Mouse (Mus musculus): ENCODE measurements around the gene As3mt. TPM values are rescaled to one million over a fixed set of nuclear protein-coding genes. Genes with fewer than 3 reads are reported as not detected.

The As3mt gene
- polyA plus RNA-seq, 1 experiment, result 8.5 TPM

DNA sequence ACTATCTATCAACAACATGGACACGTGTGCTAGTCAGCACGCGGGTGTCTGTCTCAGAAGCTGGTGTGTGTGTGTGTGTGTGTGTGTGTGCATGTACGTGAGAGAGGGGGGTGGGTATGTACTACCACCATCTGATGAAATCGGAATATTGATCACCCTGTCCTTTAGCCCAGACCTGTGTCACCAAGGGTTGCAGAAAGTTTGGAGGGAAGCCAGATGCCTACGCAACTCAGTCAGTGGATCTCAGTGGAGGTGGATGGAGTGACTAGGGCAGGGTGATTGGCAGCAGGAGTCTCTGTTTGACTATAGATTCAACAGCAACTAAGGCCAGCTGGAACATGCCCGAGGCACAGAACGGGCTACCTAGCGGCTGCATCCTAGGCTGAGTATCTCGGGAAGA, 39.0 kb upstream of the As3mt start:
- no peak overlapping the region for H3K27ac ChIP-seq (ENCODE audit: control insufficient read depth, insufficient read depth, low read depth, low read length, poor library complexity)
- TF ChIP-seq CTCF (IDR thresholded peaks at IDR 0.05; ENCODE audit: control insufficient read depth, insufficient read depth, low read length) (no peak), POLR2A (IDR thresholded peaks at IDR 0.05; ENCODE audit: borderline replicate concordance, control insufficient read depth, low read depth, low read length) (no peak)
- no peak overlapping the region for H3K4me3 ChIP-seq (replicated peaks; ENCODE audit: control insufficient read depth, low read depth, low read length)
- H3K4me1 ChIP-seq (ENCODE audit: control insufficient read depth, insufficient read depth, low read length), result no peaks in the 10 kb centered on the region
- 84% methylated on average over 10 of the region's 10 CpGs for WGBS

- Histone ChIP-seq H3K4me1 (ENCODE audit: control insufficient read depth, insufficient read depth, low read length) (no peaks in the 10 kb centered on the region), H3K27ac (ENCODE audit: control insufficient read depth, insufficient read depth, low read depth, low read length, poor library complexity) (no peak overlapping the region), H3K4me3 (replicated peaks; ENCODE audit: control insufficient read depth, low read depth, low read length) (no peak overlapping the region)
- TF ChIP-seq CTCF (IDR thresholded peaks at IDR 0.05; ENCODE audit: control insufficient read depth, insufficient read depth, low read length) (no peak), POLR2A (IDR thresholded peaks at IDR 0.05; ENCODE audit: borderline replicate concordance, control insufficient read depth, low read depth, low read length) (no peak)
- 60% methylated on average over 5 of the region's 5 CpGs for WGBS
Observed at GRCm38 (mm10) chr19:46669802-46670201, 37.5 kb upstream of the As3mt start.

DNA sequence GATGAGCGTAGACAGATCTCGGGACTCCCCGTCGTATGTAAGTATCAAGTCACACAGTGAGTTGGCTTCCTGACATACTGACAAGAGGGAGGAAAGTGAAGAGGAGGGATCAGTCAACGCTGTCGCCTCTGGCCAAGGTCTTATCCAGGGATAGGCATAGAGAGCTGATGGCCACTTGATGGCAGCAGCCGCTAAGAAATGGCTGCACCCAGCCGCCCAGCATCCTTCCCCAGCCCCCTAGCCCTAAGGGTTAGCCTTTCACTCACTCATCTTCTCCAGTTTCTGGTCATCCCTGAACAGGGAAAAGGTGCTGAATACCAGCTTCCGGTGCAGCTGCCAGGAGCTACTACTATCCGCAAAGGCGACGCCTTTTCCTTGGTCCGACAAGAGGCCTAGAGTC, 36.6 kb upstream of the As3mt start:
- H3K27ac ChIP-seq (ENCODE audit: control insufficient read depth, insufficient read depth, low read depth, low read length, poor library complexity), result no peak overlapping the region
- no peak for TF ChIP-seq POLR2A (IDR thresholded peaks at IDR 0.05; ENCODE audit: borderline replicate concordance, control insufficient read depth, low read depth, low read length)
- peak; percentile 86 for TF ChIP-seq CTCF (IDR thresholded peaks at IDR 0.05; ENCODE audit: control insufficient read depth, insufficient read depth, low read length)
- 41% methylated on average over 13 of the region's 13 CpGs for WGBS
- H3K4me1 ChIP-seq (ENCODE audit: control insufficient read depth, insufficient read depth, low read length), result peaks cover 1% of the 10 kb centered on the region
- no peak overlapping the region for H3K4me3 ChIP-seq (replicated peaks; ENCODE audit: control insufficient read depth, low read depth, low read length)

- Histone ChIP-seq H3K4me3 (replicated peaks; ENCODE audit: control insufficient read depth, low read depth, low read length) (no peak within 1 kb of the TSS), H3K4me1 (ENCODE audit: control insufficient read depth, insufficient read depth, low read length) (peaks cover 1% of the 10 kb centered on the region), H3K27ac (ENCODE audit: control insufficient read depth, insufficient read depth, low read depth, low read length, poor library complexity) (no peak within 1 kb of the TSS)
- TF ChIP-seq CTCF (IDR thresholded peaks at IDR 0.05; ENCODE audit: control insufficient read depth, insufficient read depth, low read length), result no peak
- no peak for TF ChIP-seq POLR2A (IDR thresholded peaks at IDR 0.05; ENCODE audit: borderline replicate concordance, control insufficient read depth, low read depth, low read length)
- 63% methylated on average over 5 of the region's 5 CpGs for WGBS
Observed at GRCm38 (mm10) chr19:46672766-46673418, 34.4 kb upstream of the As3mt start, which contains the start of gene Cyp17a1. Cyp17a1 (minus strand) TSS chr19:46673172.

DNA sequence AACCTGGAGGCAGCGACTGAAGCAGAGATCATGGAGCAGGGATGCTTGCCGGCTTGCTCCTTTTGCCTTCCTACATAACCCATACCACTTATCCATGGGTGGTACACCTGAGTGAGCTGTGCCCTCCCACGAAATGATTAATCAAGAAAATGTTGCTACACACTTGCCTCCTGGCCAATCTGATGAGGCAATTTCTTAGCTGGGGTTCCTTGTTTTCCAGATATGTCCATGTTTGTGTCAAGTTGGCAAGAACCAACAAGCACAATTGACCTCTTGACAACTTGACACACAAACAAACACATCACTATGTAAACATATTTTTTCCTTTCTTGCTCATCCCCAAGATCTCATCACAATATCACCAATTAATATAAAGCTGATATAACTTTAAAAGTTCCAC, 31.6 kb upstream of the As3mt start:
- Histone ChIP-seq H3K4me3 (replicated peaks; ENCODE audit: control insufficient read depth, low read depth, low read length) (no peak overlapping the region), H3K4me1 (ENCODE audit: control insufficient read depth, insufficient read depth, low read length) (peaks cover 1% of the 10 kb centered on the region), H3K27ac (ENCODE audit: control insufficient read depth, insufficient read depth, low read depth, low read length, poor library complexity) (no peak overlapping the region)
- WGBS, result 74% methylated on average over 3 of the region's 3 CpGs
- TF ChIP-seq POLR2A (IDR thresholded peaks at IDR 0.05; ENCODE audit: borderline replicate concordance, control insufficient read depth, low read depth, low read length), result no peak
- no peak for TF ChIP-seq CTCF (IDR thresholded peaks at IDR 0.05; ENCODE audit: control insufficient read depth, insufficient read depth, low read length)

DNA sequence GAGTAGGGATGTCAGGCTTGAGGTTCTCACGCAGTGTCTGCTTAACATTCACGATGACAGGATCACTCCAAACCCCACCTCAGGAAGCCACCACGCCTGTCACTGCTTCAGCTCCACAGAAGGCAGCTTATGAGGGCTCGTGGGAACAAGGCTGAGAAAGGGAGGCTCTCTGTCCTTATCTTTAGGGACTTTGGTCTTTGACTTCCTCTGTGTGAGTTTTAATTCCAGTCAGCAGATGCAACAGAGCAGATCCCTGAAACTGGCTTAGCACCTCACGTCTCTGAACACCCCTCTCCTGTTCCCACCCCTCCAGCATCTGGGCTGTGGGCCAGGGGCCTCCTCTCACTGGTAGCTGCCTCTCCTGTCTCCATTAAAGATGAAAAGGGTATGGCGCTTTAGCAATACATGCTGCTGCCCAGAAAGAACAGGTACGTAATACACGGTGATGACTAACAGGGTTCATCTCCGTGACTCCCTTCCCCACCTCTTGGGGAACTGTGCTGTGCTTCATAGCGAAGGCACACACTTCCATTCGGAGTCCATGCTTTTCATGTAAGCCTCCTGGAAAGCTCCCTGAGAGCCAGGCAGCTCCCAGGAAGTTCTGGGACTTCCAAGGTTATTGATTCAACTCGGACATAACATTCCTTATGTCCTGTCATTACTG, 27.4 kb upstream of the As3mt start:
- TF ChIP-seq CTCF (IDR thresholded peaks at IDR 0.05; ENCODE audit: control insufficient read depth, insufficient read depth, low read length) (no peak), POLR2A (IDR thresholded peaks at IDR 0.05; ENCODE audit: borderline replicate concordance, control insufficient read depth, low read depth, low read length) (no peak)
- peaks cover 1% of the 10 kb centered on the region for H3K4me1 ChIP-seq (ENCODE audit: control insufficient read depth, insufficient read depth, low read length)
- 54% methylated on average over 12 of the region's 12 CpGs for WGBS
- H3K4me3 ChIP-seq (replicated peaks; ENCODE audit: control insufficient read depth, low read depth, low read length), result no peak overlapping the region
- H3K27ac ChIP-seq (ENCODE audit: control insufficient read depth, insufficient read depth, low read depth, low read length, poor library complexity), result no peak overlapping the region

DNA sequence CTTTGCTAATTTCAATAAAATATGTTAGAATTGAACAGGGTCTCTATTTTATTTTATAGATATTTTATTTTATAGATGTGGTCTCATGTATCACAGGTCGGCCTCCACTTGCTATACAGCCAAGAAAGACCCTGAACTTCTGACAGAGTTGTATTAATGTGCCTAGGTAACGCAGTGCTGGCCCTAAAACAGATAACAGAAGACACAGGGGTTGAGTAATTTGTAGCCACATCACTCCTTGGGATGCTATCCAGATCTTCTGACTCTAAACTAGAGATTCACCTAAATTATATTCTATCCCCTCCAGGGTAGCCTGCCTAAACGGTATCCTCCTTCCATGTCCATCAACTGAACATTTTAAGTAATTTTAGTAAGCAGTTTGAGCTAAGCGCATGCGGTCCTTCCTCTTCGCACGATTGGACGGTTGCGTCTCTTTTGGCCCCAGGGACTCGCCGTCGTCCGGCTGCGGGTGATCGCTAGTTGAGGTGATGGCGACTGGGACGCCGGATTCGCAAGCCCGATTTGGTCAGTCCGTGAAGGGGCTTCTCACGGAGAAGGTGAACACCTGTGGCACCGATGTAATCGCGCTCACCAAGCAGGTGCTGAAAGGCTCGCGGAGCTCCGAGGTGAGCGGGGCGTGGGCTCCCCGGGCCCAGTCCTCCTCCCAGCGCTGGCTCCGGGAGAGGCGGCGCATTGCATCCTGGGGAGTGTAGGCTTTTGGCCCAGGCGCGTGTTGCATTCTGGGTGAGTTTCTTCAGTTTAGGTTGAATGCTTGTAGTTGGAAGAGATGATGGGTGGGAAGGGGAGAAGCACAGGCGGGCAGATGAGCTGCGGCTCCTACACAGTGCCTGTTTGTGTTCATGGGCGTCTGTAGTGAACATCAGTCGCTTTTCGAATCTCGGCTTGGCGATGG, 17.5 kb upstream of the As3mt start, which contains the start of gene Borcs7:
Borcs7 (plus strand) TSS at position 447 of the 913 bp plus-strand sequence.
- Histone ChIP-seq H3K4me3 (replicated peaks; ENCODE audit: control insufficient read depth, low read depth, low read length) (peak within 1 kb of the TSS; percentile 99), H3K27ac (ENCODE audit: control insufficient read depth, insufficient read depth, low read depth, low read length, poor library complexity) (peak within 1 kb of the TSS; percentile 69), H3K4me1 (ENCODE audit: control insufficient read depth, insufficient read depth, low read length) (peaks cover 2% of the 10 kb centered on the region; the same call in 1 of the 2 replicates)
- 3% methylated on average over 44 of the region's 44 CpGs for WGBS
- TF ChIP-seq POLR2A (IDR thresholded peaks at IDR 0.05; ENCODE audit: borderline replicate concordance, control insufficient read depth, low read depth, low read length) (peak; percentile 67; the same call in 1 of the 2 replicates), CTCF (IDR thresholded peaks at IDR 0.05; ENCODE audit: control insufficient read depth, insufficient read depth, low read length) (no peak)

DNA sequence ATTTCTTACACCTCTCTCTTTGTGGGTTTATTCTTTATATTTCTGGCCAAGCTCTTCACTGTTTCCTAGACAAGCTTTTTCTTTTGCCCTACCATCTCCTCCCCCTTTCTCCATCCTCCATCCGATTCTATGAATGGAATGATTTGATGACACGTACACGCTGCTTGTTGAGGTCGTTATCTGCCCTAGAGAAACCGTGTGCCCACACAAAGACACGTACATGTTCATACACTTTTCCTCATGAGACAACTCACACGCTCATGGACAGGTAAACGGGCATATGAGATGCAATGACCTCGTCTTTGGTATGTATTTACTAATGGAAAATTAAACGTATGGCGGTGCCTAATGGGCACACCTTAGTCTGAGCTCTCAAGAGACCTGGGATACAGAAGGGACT, 16.9 kb upstream of the As3mt start:
- H3K27ac ChIP-seq (ENCODE audit: control insufficient read depth, insufficient read depth, low read depth, low read length, poor library complexity), result no peak overlapping the region
- peak overlapping the region; percentile 99 for H3K4me3 ChIP-seq (replicated peaks; ENCODE audit: control insufficient read depth, low read depth, low read length)
- TF ChIP-seq CTCF (IDR thresholded peaks at IDR 0.05; ENCODE audit: control insufficient read depth, insufficient read depth, low read length), result no peak
- TF ChIP-seq POLR2A (IDR thresholded peaks at IDR 0.05; ENCODE audit: borderline replicate concordance, control insufficient read depth, low read depth, low read length), result no peak
- peaks cover 2% of the 10 kb centered on the region; the same call in 1 of the 2 replicates for H3K4me1 ChIP-seq (ENCODE audit: control insufficient read depth, insufficient read depth, low read length)
- WGBS, result 80% methylated on average over 11 of the region's 11 CpGs
